Mouse (Mus musculus): Measurements from ENCODE around the gene Fyn. TPM values are rescaled to one million over a fixed set of nuclear protein-coding genes. Genes with fewer than 3 reads are reported as not detected.

The Fyn gene
- total RNA-seq, 2 experiments from 2014 or later: 53.4 to 54.3 TPM

- DNase-seq (ENCODE audit: low spot score in 2 of 2): no peak
Measured at GRCm38 (mm10) chr10:39377219-39377618, 8.6 kb downstream of the Fyn start.

- DNase-seq (ENCODE audit: low spot score in 2 of 2): no peak
Measured at GRCm38 (mm10) chr10:39378025-39378603, 9.5 kb downstream of the Fyn start.

DNA sequence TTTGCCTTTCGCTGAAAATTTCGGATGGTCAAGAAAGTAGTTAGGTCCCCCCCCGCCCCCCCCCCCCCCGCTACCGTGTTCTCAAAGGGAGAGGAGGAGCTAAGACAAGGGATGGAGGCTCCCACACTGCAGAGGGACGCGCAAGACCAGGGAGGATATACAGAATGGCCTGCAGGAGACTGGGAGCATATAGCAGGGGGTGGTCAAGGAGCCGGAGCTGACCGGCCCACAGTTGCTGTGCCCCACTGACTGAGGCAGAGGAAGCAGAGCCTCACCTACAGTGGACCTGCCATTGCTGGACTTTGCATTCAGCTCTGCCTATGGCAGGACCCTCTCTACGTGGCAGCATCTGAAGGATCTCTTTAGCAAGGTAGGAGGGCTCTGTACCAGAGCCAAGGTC lies 10.6 kb downstream of the Fyn start:
- no peak for DNase-seq (ENCODE audit: low spot score in 2 of 2)

DNA sequence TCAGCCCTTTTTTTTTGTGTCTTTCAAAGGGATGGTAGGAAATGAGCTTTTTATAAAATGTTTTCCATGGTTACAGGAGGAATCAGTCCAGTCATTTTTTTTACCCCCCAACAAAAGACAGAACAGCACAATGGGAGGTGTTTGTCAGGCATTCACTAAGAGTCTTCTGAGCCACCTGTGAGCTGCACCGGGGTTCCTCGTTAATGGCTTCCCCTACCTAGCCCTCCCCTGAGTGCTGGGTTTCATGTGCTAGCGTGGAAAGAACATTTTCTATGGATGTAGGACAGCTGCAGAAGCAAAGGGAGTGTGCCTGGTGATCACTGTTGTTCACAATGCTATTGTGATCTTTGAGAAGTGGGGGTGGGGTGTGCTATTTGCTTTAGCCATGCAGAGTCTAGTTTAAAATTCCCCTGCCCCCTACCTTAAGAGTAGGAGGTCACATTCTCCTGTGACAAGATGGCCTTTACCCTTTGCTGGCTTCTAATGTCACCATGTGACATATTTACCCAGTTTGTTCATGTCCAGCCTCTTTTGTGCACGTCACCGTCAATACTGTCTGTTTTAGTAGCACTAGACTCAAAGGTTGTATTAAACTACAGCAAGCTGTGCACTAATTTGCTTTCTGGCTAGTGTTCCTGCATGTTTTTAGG lies 11.2 kb downstream of the Fyn start:
- DNase-seq (ENCODE audit: low spot score in 2 of 2): no peak

GRCm38 (mm10) chr10:39385259-39385658 lies 16.6 kb downstream of the Fyn start:
- no peak for DNase-seq (ENCODE audit: low spot score in 2 of 2)

- DNase-seq (ENCODE audit: low spot score in 2 of 2): no peak
Measured at GRCm38 (mm10) chr10:39386203-39386602, 17.5 kb downstream of the Fyn start.

- no peak for DNase-seq (ENCODE audit: low spot score in 2 of 2)
Measured at GRCm38 (mm10) chr10:39387024-39387423, 18.4 kb downstream of the Fyn start.

DNA sequence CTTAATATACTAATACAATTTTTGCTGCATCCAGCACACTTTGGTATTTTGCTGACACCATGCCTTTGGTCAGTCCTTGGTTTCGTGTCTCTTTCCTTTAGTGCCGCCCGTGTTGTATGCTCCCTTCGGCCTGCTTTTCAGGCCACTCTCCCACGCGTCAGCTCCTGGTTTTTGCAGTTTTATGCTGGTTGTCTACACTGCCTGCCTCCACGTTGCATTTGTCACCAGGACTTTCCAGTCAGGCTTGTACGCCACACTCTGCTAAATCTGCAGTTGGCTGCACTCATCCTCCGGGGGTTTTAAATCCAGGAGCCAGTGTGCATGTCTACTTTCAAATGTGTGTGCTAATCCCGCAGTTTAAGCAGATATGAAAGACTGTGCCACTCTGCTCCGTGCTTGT lies 18.9 kb downstream of the Fyn start:
- no peak for DNase-seq (ENCODE audit: low spot score in 2 of 2)

DNA sequence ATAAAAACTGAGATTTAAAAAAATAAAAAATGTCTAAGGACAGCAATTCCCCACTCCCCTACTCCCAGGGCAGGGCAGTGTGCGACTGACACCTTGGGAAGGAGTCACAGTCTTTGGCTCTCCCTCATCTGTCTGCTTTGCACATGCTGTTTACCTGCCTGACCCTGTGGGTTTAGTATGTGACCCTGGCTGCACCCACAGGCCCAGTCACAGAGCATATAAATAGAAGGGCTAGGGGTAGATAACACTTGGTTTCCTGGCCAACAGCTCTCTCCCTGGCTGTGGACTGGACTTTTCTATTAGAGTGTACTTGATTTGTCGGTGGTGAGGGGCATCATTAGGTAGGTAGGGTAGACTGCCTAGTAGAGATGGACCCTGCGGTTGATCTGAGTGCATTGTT lies 19.5 kb downstream of the Fyn start:
- no peak for DNase-seq (ENCODE audit: low spot score in 2 of 2)

GRCm38 (mm10) chr10:39389451-39389891 lies 20.8 kb downstream of the Fyn start:
- no peak for DNase-seq (ENCODE audit: low spot score in 2 of 2)

GRCm38 (mm10) chr10:39390541-39390940 lies 21.9 kb downstream of the Fyn start:
- DNase-seq (ENCODE audit: low spot score in 2 of 2): no peak

GRCm38 (mm10) chr10:39392900-39393483 lies 24.3 kb downstream of the Fyn start:
- DNase-seq (ENCODE audit: low spot score in 2 of 2): no peak

- no peak for DNase-seq (ENCODE audit: low spot score in 2 of 2)
Measured at GRCm38 (mm10) chr10:39395544-39395943, 26.9 kb downstream of the Fyn start.

GRCm38 (mm10) chr10:39398924-39399323 lies 30.3 kb downstream of the Fyn start:
- no peak for DNase-seq (ENCODE audit: low spot score in 2 of 2)

DNA sequence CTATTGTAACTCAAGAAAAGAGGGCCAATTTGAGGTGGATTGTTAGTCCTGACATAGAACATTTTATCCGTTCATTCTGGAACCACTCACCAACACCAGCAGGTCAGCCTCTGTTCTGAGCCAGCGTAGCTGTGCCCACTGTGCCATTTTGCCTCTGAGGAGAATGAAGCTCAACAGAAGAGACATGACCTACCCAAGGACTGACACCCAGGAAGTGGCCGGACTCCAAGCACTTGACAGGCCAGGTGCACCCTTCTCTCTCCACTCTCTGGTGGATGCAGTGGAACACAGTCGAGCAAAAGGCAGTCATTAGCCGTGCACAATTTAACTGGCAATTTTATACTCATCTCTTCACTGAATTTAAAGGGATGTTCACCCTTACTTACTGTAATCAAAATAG lies 31.5 kb downstream of the Fyn start:
- no peak for DNase-seq (ENCODE audit: low spot score in 2 of 2)

- no peak for DNase-seq (ENCODE audit: low spot score in 2 of 2)
Measured at GRCm38 (mm10) chr10:39402487-39402886, 33.8 kb downstream of the Fyn start.

- DNase-seq (ENCODE audit: low spot score in 2 of 2): no peak
Measured at GRCm38 (mm10) chr10:39403706-39404105, 35.1 kb downstream of the Fyn start.

DNA sequence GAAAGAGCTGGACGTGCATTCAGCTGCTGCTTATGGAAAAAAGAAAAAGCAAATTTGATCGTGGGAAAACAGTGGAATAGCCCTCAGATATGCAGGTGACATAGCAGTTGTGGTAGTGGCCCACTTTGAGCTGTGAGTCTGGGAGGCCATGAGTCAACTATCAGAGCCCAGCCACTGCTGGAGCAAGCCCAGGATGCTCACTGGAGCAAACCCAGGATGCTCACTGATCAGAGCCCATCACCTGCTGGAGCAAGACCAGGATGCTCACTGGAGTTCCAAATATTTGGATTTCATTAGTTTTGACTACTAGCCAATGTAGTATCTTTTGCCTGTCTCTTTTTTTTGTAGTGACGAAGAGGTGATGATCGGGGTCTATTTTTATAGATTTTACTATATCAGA lies 35.5 kb downstream of the Fyn start:
- no peak for DNase-seq (ENCODE audit: low spot score in 2 of 2)

GRCm38 (mm10) chr10:39405982-39406797 lies 37.5 kb downstream of the Fyn start:
- no peak for DNase-seq (ENCODE audit: low spot score in 2 of 2)

- DNase-seq (ENCODE audit: low spot score in 2 of 2): no peak
Measured at GRCm38 (mm10) chr10:39406798-39407189, 38.1 kb downstream of the Fyn start.

DNA sequence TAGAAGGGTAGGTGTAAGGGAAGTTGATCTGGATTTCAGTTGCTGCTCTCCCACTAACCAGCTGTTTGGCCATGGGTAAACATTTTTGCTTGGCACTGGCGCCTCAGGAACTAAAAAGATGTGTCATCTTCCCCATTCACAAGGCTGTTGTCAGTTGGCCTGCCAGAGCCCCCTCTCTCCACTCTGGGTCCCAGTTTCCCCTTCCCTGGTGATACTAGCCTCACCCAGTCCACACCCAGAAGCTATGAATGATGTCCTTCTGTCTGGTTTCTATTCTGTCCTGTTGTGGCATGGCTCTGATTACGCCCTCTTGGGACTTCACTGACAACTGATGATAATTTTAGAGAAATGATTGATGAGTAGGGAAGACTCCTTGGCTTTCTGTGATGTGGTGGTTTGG lies 38.9 kb downstream of the Fyn start:
- DNase-seq (ENCODE audit: low spot score in 2 of 2): no peak

GRCm38 (mm10) chr10:39409602-39410001 lies 40.9 kb downstream of the Fyn start:
- no peak for DNase-seq (ENCODE audit: low spot score in 2 of 2)

All from gastrocnemius, postnatal 4 days (tissue).